Mouse (Mus musculus) gastrocnemius, postnatal 10 days (tissue): ENCODE data around the gene Polr2e. TPM values are rescaled to one million over a fixed set of nuclear protein-coding genes. Genes with fewer than 3 reads are reported as not detected.
A peak's percentile ranks its signal among the peaks of the same experiment; 100 is the strongest.

ENCODE experiments used
- DNase-seq: peaks from one replicate; pipeline ENCODE4 v3.0.0; 2021; ENCODE audit warnings: mixed read lengths
- total RNA-seq, 2 experiments: library from RNA; stranded (reverse); gene quantifications; 2 replicates each; pipeline ENCODE4 v1.2.3; 2021

Gene Polr2e
- total RNA-seq, 2 experiments from 2014 or later, result 62.1 to 62.7 TPM

DNA sequence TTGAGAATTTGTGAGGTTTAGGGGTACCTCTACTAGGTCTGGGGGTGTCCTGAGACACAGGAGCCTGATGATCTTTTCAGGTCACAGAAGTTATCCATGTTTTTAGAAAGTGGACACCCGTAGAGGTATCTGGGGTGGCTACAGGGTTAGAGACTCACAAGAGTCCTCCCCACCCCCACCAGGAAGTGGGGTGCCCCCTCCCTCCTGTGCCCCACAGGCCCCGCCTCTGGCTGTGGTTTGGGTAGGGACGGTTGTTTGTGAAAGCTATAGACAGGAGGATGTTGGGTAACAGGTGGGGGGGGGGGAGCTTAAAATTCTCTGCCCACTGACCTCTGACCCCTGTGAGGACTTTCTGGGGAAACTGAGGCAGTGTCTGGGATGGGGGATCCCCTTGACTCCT lies 22.2 kb downstream of the Polr2e start:
- DNase-seq, result no peak

DNA sequence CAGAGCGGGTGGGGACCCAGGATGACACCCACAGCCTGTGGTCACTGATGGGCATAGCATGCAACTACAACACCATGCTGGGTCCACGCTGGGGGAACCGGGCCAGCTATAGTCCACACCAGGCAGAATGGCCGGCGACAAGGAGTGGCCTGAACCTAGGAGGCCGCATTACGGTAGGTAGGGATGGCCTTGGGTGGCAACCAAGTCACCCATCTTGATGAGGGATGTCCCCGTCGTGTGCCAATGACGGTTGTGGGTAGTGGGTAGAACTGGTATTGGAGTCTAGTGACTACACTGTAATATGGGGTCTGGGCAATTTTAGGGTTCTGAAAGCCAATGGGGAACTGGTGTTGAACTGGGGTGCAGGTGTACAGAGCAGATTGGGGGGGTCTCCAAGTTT lies 22.7 kb downstream of the Polr2e start:
- DNase-seq, result no peak

DNA sequence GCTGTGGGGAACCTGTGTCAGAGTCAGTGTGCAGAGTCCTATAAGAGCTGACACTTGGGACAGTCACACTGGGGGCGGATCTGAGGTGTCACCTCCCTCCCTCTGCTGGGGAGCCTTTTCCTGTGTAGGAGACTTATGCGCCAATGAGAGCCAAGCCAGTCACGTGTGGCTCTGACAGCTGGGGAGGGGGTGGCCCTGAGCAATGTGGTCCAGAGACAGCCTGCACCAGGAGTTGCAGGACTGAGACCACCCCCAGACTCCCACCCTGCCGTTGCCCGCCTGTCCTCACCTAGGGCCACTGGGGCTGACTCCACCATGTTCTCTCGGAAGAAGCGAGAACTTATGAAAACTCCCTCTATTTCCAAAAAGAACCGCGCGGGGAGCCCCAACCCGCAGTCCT lies 23.1 kb downstream of the Polr2e start, which contains the start of gene Arhgap45:
TSS of gene Arhgap45 (plus strand) at position 143 of the 400 bp plus-strand sequence.
- DNase-seq, result no peak

DNA sequence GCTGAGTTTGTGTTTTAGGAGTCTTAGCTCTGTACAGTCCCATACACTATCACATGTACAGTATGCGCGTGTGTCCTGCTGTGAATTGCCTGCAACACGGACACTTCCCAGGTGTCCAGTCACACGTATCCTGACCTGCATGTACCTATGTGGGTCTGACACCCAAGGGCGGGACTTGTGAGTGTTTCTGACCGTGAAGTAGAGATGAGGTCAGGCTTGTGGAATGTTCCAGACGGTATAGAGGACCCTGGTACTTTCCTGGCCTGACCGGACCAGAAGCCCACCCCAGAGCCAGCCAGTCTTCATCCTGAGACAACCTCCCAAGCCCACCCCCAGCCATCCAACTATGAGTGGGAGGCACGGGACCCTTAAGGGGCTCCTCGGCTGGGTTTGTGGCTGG lies 24.0 kb downstream of the Polr2e start:
- DNase-seq, result no peak

DNA sequence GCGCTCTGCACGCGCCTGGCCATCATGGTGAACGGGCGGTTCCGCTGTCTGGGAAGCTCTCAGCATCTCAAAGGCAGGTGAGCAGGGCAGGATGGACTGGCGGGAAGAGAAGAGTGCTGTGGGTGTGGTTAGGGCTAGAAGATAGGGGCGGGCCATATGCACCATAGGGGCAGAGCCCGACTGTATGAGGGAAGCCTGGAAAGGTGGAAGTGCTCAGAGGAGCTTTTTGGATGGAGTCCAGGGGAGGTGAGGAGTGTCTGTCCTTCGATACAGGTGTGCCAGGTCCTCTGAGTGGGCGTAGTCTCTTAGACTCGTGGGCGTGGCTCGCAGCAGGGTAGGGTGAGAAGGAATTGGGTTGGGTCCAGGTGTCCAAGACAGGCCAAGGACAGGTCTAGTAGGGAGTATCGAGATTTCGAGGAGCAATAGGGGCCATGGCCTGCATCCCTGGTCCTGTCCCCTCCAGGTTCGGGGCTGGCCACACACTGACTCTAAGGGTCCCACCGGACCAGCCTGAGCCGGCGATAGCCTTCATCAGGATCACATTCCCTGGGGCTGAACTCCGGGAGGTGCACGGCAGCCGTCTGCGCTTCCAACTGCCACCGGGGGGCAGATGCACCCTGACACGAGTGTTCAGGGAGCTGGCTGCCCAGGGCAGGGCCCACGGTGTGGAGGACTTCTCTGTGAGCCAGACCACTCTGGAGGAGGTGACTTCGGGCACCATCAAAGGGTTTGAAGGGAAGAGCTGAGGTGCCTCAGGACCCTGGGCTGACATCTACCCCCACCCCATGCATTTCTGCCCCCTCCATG lies 24.9 kb downstream of the Polr2e start:
- DNase-seq, result no peak

DNA sequence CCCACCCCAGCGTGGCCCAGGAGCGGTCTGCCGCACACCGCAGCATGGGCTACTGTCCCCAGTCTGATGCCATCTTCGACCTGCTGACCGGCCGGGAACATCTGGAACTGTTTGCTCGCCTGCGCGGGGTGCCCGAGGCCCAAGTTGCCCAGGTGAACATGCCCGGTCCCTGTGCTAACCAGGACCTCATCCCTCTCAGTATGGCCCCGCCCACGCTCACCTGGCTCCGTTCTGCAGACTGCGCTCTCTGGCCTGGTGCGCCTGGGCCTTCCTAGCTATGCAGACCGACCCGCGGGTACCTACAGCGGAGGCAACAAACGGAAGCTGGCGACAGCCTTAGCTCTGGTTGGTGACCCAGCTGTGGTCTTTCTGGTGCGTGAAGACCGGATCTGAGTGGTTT lies 26.0 kb downstream of the Polr2e start:
- DNase-seq, result no peak

DNA sequence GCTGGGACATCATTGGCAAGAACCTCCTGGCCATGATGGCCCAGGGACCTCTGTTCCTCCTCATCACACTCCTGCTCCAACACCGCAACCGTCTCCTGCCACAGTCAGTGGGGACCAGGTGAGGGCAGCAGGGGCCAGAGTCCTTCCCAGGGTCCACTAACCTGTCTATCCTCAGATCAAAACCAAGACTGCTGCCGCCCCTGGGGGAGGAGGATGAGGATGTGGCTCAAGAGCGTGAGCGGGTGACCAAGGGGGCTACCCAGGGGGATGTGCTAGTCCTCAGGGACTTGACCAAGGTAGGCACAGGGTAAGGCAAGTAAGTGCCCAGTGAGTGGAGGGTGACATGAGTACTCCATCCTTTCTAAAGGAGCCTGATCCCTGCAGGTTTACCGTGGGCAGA lies 27.9 kb downstream of the Polr2e start:
- no peak for DNase-seq

DNA sequence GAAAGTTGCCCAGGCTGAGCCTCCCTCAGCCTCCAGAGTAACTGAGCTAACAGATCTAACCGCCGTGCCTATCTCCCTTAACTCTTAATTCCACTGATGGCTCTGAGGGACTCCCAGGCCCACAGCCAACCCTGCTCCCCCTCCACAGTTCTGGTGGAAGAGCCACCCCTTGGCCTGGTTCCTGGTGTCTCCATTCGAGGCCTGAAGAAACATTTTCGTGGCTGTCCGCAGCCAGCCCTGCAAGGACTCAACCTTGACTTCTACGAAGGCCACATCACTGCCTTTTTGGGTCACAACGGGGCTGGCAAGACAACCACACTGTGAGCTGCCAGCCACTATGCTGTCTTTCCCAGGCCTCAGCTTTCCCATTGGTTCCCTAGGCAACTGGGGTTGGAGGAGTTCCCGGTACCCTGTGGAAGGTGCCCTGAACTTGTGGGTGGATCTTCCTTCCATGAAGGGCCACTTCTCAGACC lies 35.3 kb downstream of the Polr2e start:
- no peak for DNase-seq

DNA sequence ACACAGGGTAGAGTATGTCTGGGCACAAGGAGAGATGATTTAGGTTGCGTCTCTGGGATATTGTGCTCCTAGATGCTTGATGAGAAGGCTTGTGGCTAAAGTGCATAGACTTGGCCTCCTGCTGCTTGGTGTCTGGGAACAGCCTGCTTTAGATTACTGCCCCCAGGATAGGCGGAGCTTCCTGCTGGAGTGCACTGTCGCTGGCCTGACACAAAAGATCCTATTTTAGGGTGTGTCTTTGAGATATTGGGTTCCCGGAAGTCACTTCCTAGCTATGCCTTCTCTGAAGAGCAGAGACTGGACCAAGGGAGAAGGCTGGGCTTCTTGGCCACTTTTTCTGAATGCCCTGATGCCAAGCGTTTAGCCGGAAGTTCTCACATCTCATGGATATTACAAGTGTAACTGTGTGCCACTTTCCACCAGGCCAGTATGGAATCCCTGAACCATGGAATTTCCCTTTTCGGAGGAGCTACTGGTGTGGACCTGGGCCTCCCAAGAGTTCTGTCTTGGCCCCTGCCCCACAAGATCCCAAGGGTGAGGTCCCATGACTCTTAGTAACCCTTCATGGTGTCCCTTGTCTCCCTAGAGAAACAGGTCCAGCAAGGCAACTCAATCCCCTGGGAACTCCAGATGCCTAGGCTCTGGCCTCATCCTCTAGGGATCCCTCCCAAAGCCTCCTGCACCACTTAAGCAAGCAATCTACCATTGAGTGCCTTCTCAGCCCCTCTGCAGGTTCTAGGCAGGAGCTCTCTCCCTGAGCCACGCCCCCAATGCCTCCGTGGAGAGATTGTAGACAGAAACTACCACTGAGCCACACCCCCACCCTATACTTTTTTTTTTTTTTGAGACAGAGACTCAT lies 36.0 kb downstream of the Polr2e start:
- DNase-seq, result no peak

DNA sequence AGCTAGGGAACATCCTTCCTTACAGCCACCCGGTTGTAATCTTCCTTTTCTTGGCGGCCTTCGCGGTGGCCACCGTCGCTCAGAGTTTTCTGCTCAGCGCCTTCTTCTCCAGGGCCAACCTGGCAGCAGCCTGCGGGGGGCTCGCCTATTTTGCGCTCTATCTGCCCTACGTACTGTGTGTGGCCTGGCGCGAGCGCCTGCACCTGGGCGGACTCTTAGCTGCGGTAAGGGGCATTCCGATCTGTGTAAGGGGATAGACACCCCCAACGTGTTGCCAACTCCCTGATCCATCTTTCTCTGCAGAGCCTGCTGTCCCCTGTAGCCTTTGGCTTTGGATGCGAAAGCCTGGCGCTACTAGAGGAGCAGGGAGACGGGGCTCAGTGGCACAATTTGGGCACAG lies 36.8 kb downstream of the Polr2e start:
- DNase-seq, result no peak

DNA sequence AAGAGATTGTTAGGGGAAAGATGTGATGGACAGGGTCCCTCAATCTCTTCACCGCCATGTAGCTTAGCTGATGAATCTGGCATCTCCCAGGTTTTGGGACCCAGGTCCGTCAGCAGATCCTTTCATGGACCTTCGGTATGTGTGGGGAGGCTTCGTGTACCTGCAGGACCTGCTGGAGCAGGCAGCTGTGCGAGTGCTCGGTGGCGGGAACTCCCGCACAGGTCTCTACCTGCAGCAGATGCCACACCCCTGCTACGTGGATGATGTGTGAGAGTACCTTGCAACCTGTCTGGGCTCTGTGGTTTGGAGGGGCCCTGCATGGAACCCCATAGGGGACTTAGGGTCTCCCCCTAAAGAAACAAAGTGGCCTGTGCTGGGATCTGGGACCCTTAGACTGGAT lies 37.6 kb downstream of the Polr2e start:
- no peak for DNase-seq

DNA sequence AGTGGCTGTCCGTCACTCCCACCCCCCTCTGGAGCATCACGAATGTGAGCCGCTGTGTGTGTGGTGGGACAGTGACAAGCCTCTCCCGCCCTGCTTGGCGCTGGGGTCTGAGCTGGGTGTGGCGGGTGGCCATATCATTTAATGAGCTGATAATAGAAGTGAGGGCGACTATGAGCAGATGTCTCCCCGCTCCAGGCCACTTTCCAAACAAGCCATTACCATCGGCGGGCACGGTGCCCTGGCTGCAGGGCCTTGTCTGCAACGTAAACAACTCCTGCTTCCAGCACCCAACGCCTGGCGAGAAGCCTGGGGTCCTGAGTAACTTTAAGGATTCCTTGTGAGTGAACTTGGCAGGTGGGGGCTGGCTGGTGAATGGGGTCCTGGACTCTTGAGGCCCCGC lies 41.8 kb downstream of the Polr2e start:
- DNase-seq, result no peak

DNA sequence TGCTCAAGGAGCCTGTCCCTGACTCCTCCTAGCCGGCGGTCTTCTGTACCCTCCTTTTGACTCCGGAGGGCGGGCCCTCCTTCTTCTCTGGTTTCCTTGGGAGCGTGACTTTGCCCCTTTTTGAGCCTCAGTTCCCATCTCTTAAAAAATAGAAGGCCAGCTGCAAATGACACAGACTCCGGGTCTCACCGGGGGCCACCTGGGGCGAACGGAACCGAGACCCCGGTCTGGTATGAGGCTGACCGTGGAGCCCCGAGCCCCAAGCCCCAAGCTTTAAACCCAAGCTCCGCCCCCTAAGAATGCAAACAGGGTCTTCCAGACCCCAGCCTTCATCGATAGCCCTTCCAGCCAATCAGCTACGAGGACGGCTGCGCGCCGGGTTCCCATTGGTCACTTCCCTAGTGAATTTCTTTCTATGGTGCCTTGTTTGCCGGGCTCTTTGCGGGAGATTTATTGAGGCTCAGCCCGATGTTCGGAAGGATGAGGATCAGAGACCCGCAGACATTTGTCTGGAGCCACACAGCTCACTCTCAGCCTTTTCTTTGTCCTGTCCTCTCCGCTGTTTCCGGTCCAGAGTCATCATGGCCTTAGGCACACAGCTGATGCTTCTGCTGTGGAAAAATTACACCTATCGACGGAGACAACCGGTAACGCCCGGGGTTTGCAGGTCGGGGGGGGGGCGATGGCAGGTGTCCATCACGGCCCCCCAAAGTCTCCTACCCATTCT lies 42.4 kb downstream of the Polr2e start:
- peak; percentile 54 for DNase-seq

DNA sequence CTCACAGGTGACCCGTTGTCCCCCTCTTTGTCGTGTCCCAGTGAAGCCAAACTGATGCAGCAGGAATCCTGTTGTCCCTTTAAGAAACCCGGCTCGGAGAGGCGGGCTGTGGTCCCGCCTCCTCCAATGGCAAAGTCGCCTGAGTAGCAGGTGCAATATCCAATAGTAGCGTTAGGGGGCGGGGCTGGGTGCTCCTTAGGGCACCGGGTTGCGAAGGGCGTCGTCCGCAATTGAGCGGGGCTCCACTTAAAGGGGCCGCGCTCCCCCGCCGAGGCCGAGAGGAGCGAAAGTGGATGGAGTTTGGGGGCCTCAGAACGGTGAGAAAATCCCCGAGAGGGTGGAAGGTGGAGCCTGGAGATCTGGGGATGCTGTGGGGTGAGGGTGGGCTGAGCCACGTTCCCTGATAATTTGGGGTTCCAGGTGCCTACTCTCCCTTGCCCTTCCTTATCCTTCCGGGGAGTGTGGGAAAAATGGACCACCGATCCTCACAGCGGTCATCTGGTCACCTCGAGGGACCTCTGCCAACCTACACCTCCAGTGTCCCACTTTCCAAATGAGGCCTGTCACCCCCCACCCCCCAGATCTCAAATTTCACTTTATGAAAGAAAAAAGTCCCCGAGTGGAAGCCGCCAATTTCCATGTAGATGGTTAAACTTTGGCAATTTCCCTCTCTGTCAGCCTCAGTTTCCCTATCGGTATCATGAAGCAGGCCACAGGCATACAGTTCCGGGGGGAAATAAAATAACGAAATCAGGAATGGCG lies 43.1 kb downstream of the Polr2e start, which contains the start of gene Abca7:
TSS of gene Abca7 (plus strand) at position 223 of the 762 bp plus-strand sequence.
- DNase-seq, result peak; percentile 99

DNA sequence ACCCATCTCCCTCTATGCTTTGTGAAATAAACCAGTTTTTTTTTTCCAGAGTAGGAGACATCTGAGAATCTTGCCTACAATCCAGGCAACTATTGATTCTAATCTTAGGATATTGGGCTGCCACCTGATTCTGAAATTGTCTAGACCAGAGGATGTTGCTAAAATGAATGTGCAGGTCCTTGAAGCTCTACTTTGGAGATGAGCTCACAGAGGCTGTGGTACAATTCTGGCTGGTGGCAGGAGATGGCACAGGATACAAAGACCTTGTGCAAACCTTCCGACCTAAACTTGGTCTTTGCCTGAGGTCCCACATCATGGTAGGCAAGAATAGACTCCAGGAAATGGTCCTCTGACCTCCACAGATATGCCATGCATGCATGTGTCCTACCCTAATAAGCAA lies 44.0 kb downstream of the Polr2e start:
- no peak for DNase-seq

DNA sequence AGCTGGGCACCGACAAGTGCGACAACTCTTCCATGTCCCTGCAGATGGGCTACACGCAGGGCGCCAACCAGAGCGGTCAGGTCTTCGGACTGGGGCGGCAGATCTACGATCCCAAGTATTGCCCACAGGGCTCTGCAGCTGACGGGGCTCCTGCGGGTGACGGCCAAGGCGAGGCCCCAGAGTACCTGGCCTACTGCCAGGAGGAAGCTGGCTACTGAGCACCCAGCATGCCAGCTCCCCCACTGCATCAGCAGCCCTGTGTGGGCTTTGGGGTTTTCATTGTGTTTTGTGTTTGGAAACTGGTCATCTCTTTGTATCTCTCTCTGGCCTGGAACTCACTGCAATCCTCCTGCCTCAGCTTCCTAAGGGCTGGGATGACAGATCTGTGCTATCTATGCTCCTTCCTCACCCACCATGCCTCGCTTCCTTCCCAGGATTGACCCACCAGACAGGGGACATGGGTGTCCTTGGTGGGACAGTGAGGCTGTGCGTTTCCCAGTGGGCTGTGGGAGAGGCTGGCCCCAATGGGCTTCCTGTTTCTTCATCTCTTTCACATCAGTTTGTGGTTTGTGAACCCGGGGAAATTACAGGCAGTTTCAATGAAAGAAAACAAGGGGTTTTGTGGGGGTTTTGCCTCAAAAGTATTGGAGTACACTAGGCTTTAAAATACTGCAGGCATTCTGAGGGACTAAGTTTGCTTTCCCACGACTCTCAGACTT lies 45.0 kb downstream of the Polr2e start:
- no peak for DNase-seq

DNA sequence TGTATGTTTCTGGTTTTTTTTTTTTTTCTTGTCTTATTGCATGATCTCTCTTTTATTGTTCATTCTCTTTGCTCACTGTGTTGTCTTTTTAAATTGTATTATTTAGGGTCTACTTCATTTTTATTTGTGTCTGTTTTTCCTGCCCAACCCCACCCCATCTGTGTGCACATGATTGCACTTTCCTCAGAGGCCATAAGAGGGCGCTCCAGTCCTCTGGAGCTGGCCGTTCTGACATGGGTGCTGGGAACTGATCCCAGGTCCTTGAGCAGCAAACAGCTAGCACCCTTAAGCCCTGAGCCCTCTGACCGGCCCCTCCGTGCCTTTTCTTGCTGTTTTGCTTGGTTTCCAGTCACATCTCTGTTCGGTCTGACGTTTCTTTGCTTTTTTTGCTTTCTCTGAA lies 48.0 kb downstream of the Polr2e start:
- no peak for DNase-seq

DNA sequence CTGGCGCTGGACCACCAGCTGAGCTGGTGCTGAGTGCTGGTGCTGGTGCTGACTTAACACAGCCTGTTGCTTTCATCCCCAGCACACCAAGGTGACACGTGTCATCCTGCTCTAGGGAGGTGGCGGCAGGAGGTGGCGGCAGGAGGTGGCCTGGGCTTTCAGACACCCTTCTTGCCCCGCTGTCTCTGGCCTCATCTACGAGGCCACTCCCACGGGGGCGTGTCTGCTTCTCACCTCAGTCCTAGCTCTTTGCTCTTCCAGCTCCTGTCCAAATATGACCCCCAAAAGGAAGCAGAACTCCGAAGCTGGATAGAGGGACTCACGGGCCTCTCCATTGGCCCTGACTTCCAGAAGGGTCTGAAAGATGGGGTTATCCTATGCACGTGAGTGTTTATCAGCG lies 48.5 kb downstream of the Polr2e start:
- DNase-seq, result no peak

DNA sequence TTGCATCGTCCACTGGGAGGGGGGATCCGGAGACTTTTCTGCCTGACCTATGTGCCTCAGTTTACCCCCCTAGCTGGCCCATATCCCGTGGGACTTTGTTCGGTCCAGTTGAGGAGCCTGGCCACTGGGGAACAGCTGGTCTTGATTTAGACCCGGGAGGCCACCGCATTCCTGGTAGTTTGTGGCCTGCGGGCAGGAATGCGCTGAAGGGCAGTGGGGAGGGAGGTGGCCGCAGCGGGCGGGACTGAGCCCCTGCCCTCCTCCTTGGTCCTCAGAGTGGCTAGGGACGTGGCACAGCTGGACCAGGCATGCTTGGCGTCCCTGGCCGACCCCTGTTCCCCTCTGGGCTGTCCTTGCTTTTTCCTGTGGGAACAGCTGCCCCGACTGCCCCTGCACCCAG lies 49.7 kb downstream of the Polr2e start:
- DNase-seq, result no peak

DNA sequence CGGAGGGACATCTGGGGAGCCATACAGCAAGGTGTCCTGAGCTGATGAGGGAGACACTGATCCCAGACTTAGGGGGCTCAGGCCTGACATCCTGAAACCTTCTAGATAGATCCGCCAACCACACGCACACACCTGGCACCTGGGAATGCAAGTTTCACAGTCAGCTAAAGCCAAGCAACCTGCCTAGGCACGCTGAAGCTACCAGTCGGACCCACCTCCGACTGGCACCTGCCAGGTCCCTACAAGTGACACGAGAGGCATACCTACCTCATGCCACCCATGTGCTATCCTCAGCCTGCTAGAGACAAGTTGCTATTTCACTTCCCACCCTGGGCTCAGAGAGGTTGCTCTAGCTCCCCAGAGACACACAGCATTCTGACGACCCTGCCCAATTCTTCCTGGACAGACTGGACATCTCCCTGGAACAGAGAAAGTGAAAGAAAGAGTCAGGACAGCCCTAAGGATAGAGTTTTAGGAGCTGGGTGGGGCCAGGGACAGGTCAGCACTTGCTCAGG lies 50.3 kb downstream of the Polr2e start:
- no peak for DNase-seq
